Mouse (Mus musculus): ENCODE measurements around the gene 4933425L06Rik. TPM values are rescaled to one million over a fixed set of nuclear protein-coding genes. Genes with fewer than 3 reads are reported as not detected.

4933425L06Rik gene
- polyA plus RNA-seq, 1 experiment, result not detected

GRCm38 (mm10) chr13:105054941-105055309 is 27.0 kb upstream of the 4933425L06Rik start:
- TF ChIP-seq CTCF (IDR thresholded peaks at IDR 0.05; ENCODE audit: insufficient read depth, low read depth, low read length) (no peak), POLR2A (IDR thresholded peaks at IDR 0.05; ENCODE audit: insufficient read depth, low read depth, low read length) (no peak)
- H3K4me1 ChIP-seq (ENCODE audit: control insufficient read depth, insufficient read depth, low read length), result no peaks in the 10 kb centered on the region
- no peak overlapping the region for H3K27ac ChIP-seq (ENCODE audit: insufficient read depth, low read depth, low read length)
- 3% methylated on average over 8 of the region's 8 CpGs for WGBS
- H3K4me3 ChIP-seq (ENCODE audit: insufficient read depth, low read depth, low read length), result peak overlapping the region; percentile 65

DNA sequence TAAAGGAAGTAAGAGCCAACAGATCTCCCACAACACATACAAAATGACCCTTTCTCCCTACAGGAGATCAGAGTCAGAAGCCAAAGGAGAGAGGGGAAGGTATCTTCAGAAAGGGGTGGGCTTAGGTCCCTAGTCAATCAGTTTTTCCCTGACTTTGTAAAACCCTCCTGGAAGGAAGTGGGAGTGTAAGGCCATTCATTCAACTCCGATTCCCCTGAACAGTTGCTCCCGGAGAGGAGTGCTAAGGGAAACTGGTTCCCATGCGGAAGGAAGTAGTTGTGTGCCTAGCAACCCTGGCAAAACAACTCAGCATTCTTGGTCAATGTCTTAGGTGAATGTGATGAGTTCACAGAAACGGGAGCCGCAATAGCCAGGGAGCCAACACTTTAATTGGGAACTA is 26.5 kb upstream of the 4933425L06Rik start:
- TF ChIP-seq CTCF (IDR thresholded peaks at IDR 0.05; ENCODE audit: insufficient read depth, low read depth, low read length) (no peak), POLR2A (IDR thresholded peaks at IDR 0.05; ENCODE audit: insufficient read depth, low read depth, low read length) (no peak)
- Histone ChIP-seq H3K4me1 (ENCODE audit: control insufficient read depth, insufficient read depth, low read length) (no peaks in the 10 kb centered on the region), H3K4me3 (ENCODE audit: insufficient read depth, low read depth, low read length) (no peak overlapping the region), H3K27ac (ENCODE audit: insufficient read depth, low read depth, low read length) (no peak overlapping the region)
- 18% methylated on average over 5 of the region's 5 CpGs for WGBS

DNA sequence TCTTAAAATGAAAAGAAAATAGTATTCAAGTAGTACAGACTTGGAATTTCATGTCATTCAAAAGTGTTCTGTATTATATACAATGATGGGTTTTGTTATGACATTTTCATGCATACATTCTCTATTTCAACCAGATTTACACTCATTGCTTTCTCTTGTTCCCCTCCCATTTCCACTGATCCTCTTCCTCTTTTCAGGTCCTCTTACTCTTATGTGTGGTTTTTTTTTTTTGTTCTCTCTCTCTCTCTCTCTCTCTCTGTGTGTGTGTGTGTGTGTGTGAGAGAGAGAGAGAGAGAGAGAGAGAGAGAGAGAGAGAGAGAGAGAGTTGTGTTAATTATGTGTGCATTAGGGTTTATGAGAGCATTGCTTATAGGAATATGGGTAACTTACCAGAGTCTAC is 15.8 kb upstream of the 4933425L06Rik start:
- Histone ChIP-seq H3K4me1 (ENCODE audit: control insufficient read depth, insufficient read depth, low read length) (no peaks in the 10 kb centered on the region), H3K27ac (ENCODE audit: insufficient read depth, low read depth, low read length) (no peak overlapping the region), H3K4me3 (ENCODE audit: insufficient read depth, low read depth, low read length) (no peak overlapping the region)
- TF ChIP-seq CTCF (IDR thresholded peaks at IDR 0.05; ENCODE audit: insufficient read depth, low read depth, low read length) (no peak), POLR2A (IDR thresholded peaks at IDR 0.05; ENCODE audit: insufficient read depth, low read depth, low read length) (no peak)

- Histone ChIP-seq H3K4me1 (ENCODE audit: control insufficient read depth, insufficient read depth, low read length) (no peaks in the 10 kb centered on the region), H3K27ac (ENCODE audit: insufficient read depth, low read depth, low read length) (no peak overlapping the region), H3K4me3 (ENCODE audit: insufficient read depth, low read depth, low read length) (no peak overlapping the region)
- TF ChIP-seq POLR2A (IDR thresholded peaks at IDR 0.05; ENCODE audit: insufficient read depth, low read depth, low read length), result no peak
- TF ChIP-seq CTCF (IDR thresholded peaks at IDR 0.05; ENCODE audit: insufficient read depth, low read depth, low read length), result no peak
- WGBS, result 69% methylated on average over 7 of the region's 7 CpGs
Measured at GRCm38 (mm10) chr13:105066890-105067845, 14.8 kb upstream of the 4933425L06Rik start.

- H3K27ac ChIP-seq (ENCODE audit: insufficient read depth, low read depth, low read length), result no peak overlapping the region
- 90% methylated on average over 3 of the region's 3 CpGs for WGBS
- no peaks in the 10 kb centered on the region for H3K4me1 ChIP-seq (ENCODE audit: control insufficient read depth, insufficient read depth, low read length)
- no peak overlapping the region for H3K4me3 ChIP-seq (ENCODE audit: insufficient read depth, low read depth, low read length)
- TF ChIP-seq CTCF (IDR thresholded peaks at IDR 0.05; ENCODE audit: insufficient read depth, low read depth, low read length) (no peak), POLR2A (IDR thresholded peaks at IDR 0.05; ENCODE audit: insufficient read depth, low read depth, low read length) (no peak)
Measured at GRCm38 (mm10) chr13:105089276-105089675, 7.4 kb downstream of the 4933425L06Rik start.

GRCm38 (mm10) chr13:105096316-105096715 is 14.4 kb downstream of the 4933425L06Rik start:
- TF ChIP-seq POLR2A (IDR thresholded peaks at IDR 0.05; ENCODE audit: insufficient read depth, low read depth, low read length) (no peak), CTCF (IDR thresholded peaks at IDR 0.05; ENCODE audit: insufficient read depth, low read depth, low read length) (no peak)
- no peak overlapping the region for H3K4me3 ChIP-seq (ENCODE audit: insufficient read depth, low read depth, low read length)
- WGBS, result 91% methylated on average over 2 of the region's 2 CpGs
- H3K4me1 ChIP-seq (ENCODE audit: control insufficient read depth, insufficient read depth, low read length), result no peaks in the 10 kb centered on the region
- H3K27ac ChIP-seq (ENCODE audit: insufficient read depth, low read depth, low read length), result no peak overlapping the region

GRCm38 (mm10) chr13:105100705-105101104 is 18.8 kb downstream of the 4933425L06Rik start:
- TF ChIP-seq POLR2A (IDR thresholded peaks at IDR 0.05; ENCODE audit: insufficient read depth, low read depth, low read length), result no peak
- TF ChIP-seq CTCF (IDR thresholded peaks at IDR 0.05; ENCODE audit: insufficient read depth, low read depth, low read length), result no peak
- no peaks in the 10 kb centered on the region for H3K4me1 ChIP-seq (ENCODE audit: control insufficient read depth, insufficient read depth, low read length)
- WGBS, result 91% methylated on average over 4 of the region's 4 CpGs
- H3K27ac ChIP-seq (ENCODE audit: insufficient read depth, low read depth, low read length), result no peak overlapping the region
- no peak overlapping the region for H3K4me3 ChIP-seq (ENCODE audit: insufficient read depth, low read depth, low read length)

GRCm38 (mm10) chr13:105104385-105104784 is 22.5 kb downstream of the 4933425L06Rik start:
- TF ChIP-seq CTCF (IDR thresholded peaks at IDR 0.05; ENCODE audit: insufficient read depth, low read depth, low read length) (no peak), POLR2A (IDR thresholded peaks at IDR 0.05; ENCODE audit: insufficient read depth, low read depth, low read length) (no peak)
- 94% methylated on average over 2 of the region's 2 CpGs for WGBS
- Histone ChIP-seq H3K4me3 (ENCODE audit: insufficient read depth, low read depth, low read length) (no peak overlapping the region), H3K4me1 (ENCODE audit: control insufficient read depth, insufficient read depth, low read length) (no peaks in the 10 kb centered on the region), H3K27ac (ENCODE audit: insufficient read depth, low read depth, low read length) (no peak overlapping the region)

DNA sequence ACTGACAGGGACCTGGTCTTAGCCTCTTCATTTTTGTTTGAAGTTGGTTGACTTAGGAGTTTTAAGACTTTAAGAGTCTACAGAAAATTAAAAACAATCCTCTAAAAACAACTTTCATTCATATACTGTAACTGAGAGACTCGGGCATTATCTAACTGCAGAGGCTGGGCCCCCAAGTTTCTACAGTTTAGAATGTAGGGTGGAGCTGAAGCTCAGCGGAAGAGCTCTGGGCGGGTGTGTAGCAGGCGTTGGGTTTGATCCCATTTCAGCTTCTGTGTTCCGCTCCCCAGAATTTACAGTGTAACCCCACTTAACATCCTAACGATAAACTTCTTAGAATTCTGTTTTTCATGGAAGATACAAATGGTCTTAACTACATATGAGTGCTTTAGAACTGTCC is 29.7 kb downstream of the 4933425L06Rik start:
- WGBS, result 89% methylated on average over 6 of the region's 6 CpGs
- Histone ChIP-seq H3K27ac (ENCODE audit: insufficient read depth, low read depth, low read length) (no peak overlapping the region), H3K4me1 (ENCODE audit: control insufficient read depth, insufficient read depth, low read length) (no peaks in the 10 kb centered on the region), H3K4me3 (ENCODE audit: insufficient read depth, low read depth, low read length) (no peak overlapping the region)
- TF ChIP-seq CTCF (IDR thresholded peaks at IDR 0.05; ENCODE audit: insufficient read depth, low read depth, low read length) (no peak), POLR2A (IDR thresholded peaks at IDR 0.05; ENCODE audit: insufficient read depth, low read depth, low read length) (no peak)
